Mouse (Mus musculus) embryonic facial prominence, embryonic 11.5 days (tissue): ENCODE measurements around the gene Igfbp7. TPM values are rescaled to one million over a fixed set of nuclear protein-coding genes. Genes with fewer than 3 reads are reported as not detected.

Experiments used
- ATAC-seq: fragments of 200-750 bp; cut with Nextera tagmentation; replicated peaks from 2 replicates; pipeline ENCODE4 v1.8.0; 2017; ENCODE audit warnings: low read depth; ENCODE audit not compliant: insufficient number of reproducible peaks, low FRiP score, low TSS enrichment
- DNase-seq: peaks from one replicate; pipeline ENCODE4 v3.0.0-alpha.2; 2015; ENCODE audit warnings: low spot score
- H3K27ac ChIP-seq: fragments of 300-500 bp; sonication (generic); replicated peaks from 2 replicates; pipeline ENCODE4 v1.5.1; 2014; ENCODE audit warnings: mild to moderate bottlenecking, low read depth, low read length, control low read depth
- H3K27me3 ChIP-seq: fragments of 300-500 bp; sonication (generic); 2 replicates; pipeline ENCODE4 v1.6.1; 2014; ENCODE audit warnings: mild to moderate bottlenecking, low read length, moderate library complexity, mixed read lengths; ENCODE audit not compliant: control insufficient read depth, insufficient read depth
- H3K36me3 ChIP-seq: fragments of 300-500 bp; sonication (generic); replicated peaks from 2 replicates; pipeline ENCODE4 v1.6.1; 2014; ENCODE audit warnings: low read depth, mild to moderate bottlenecking, low read length, moderate library complexity, mixed read lengths; ENCODE audit not compliant: control insufficient read depth, insufficient read depth
- H3K4me1 ChIP-seq: fragments of 300-500 bp; sonication (generic); 2 replicates; pipeline ENCODE4 v1.6.1; 2014; ENCODE audit warnings: low read length, mixed read lengths; ENCODE audit not compliant: control insufficient read depth, insufficient read depth
- H3K4me2 ChIP-seq: fragments of 300-500 bp; sonication (generic); 2 replicates; pipeline ENCODE4 v1.6.1; 2014; ENCODE audit warnings: low read depth, mild to moderate bottlenecking, control low read depth, low read length, moderate library complexity
- H3K4me3 ChIP-seq: fragments of 300-500 bp; sonication (generic); 2 replicates; pipeline ENCODE4 v1.5.1; 2014; ENCODE audit warnings: low read depth, low read length, control low read depth
- H3K9ac ChIP-seq: fragments of 300-500 bp; sonication (generic); replicated peaks from 2 replicates; pipeline ENCODE4 v1.6.1; 2014; ENCODE audit warnings: mild to moderate bottlenecking, control low read depth, low read length
- H3K9me3 ChIP-seq: fragments of 300-500 bp; sonication (generic); replicated peaks from 2 replicates; pipeline ENCODE4 v1.6.1; 2016; ENCODE audit warnings: mild to moderate bottlenecking, low read length, inconsistent platforms, mixed read lengths; ENCODE audit not compliant: control insufficient read depth
- WGBS: fragments of 180-500 bp; shearing (Covaris S2); extraction: QIAGEN DNeasy Blood & Tissue Kit; methylation state at CpG from one replicate; pipeline ENCODE4 v1.1.7; 2014; 5-methylcytosine and 5-hydroxymethylcytosine counted together
- polyA plus RNA-seq: library from polyadenylated mRNA; unstranded; fragments of >200 nt; fragmentation: Nextera tagmentation; extraction: Ambion mirVana; gene quantifications from 2 replicates; pipeline ENCODE4 v1.2.1, GENCODE M21; 2014

Gene Igfbp7
- polyA plus RNA-seq, 1 experiment from 2014 or later = 12.2 TPM

DNA sequence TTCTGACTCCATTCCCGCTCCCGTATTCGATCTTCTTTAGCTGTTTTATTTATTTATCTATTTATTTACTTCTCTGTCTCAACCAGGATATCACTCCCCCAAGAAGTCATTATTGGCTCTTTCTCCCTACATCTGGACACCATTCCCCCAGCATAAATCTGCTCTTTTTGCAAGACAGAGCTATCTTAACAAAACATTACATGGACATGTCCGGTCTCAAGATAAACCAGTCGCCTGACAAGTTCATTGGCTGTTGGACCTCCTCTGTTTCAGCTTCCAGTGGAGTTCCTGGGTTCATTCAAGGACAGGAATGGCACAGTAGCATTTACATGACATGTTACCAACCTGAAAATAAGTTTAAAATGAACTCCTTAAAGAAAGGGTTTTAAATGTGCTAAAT lies 4.9 kb downstream of the Igfbp7 start:
- Histone ChIP-seq H3K4me2 (no peak overlapping the region), H3K27me3 (peaks cover 8% of the 10 kb centered on the region; the same call in 1 of the 2 replicates), H3K9ac (no peak overlapping the region), H3K4me1 (no peaks in the 10 kb centered on the region), H3K4me3 (no peak overlapping the region), H3K36me3 (no peaks in the 10 kb centered on the region), H3K27ac (no peak overlapping the region), H3K9me3 (no peaks in the 10 kb centered on the region; the same call in 1 of the 2 replicates)
- DNase-seq (no peak), ATAC-seq (no peak)
- 87% methylated on average over 5 of the region's 5 CpGs for WGBS

DNA sequence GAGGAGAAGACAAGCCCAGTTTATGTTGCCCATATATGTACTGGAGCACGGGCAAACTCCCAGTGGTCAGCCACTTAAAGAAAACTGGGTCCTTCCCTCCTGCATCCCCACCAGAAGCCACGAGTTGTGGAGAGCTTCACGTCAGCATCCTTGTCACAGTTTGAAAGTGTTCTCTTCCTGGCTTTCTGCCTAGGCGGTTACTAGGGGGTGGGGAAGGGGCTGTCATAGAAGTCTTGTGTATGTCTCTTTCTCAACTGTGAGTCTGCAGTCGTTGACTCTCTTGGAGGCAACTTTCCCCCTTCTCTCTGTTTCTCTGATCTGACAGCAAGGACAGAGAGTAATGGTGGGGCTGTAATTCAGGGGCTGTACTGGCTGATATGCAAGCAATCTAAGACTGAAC lies 5.7 kb downstream of the Igfbp7 start:
- Histone ChIP-seq H3K4me1 (no peaks in the 10 kb centered on the region), H3K4me3 (no peak overlapping the region), H3K4me2 (no peak overlapping the region), H3K27ac (no peak overlapping the region), H3K36me3 (no peaks in the 10 kb centered on the region), H3K9ac (no peak overlapping the region), H3K9me3 (no peaks in the 10 kb centered on the region; the same call in 1 of the 2 replicates), H3K27me3 (peaks cover 4% of the 10 kb centered on the region; the same call in 1 of the 2 replicates)
- WGBS = 63% methylated on average over 5 of the region's 5 CpGs
- DNase-seq (no peak), ATAC-seq (no peak)

DNA sequence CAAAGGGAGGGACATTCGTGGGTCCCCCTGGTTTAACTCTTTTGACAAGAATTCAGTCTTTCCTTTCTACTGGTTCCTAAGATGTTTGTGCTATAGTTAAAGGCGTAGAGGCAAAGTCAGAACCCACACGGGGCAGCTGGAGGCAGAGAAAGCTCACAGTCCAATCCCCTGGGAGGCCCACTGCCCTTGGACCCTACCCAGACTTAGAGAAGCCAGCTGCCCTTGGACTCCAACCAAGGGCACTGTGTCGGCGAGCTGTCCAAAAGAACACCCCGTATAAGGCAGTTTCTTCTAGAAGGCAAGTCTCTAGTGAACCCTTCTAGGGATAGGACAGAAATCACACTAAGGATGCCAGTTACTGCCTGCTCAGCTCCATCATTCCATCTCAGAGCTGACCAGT lies 7.0 kb downstream of the Igfbp7 start:
- 79% methylated on average over 6 of the region's 6 CpGs for WGBS
- H3K4me1 ChIP-seq = no peaks in the 10 kb centered on the region
- H3K4me3 ChIP-seq = no peak overlapping the region
- no peak overlapping the region for H3K4me2 ChIP-seq
- DNase-seq (no peak), ATAC-seq (no peak)
- no peaks in the 10 kb centered on the region; the same call in 1 of the 2 replicates for H3K9me3 ChIP-seq
- no peak overlapping the region for H3K9ac ChIP-seq
- H3K27ac ChIP-seq = no peak overlapping the region
- no peaks in the 10 kb centered on the region; the same call in 1 of the 2 replicates for H3K27me3 ChIP-seq
- no peaks in the 10 kb centered on the region for H3K36me3 ChIP-seq

DNA sequence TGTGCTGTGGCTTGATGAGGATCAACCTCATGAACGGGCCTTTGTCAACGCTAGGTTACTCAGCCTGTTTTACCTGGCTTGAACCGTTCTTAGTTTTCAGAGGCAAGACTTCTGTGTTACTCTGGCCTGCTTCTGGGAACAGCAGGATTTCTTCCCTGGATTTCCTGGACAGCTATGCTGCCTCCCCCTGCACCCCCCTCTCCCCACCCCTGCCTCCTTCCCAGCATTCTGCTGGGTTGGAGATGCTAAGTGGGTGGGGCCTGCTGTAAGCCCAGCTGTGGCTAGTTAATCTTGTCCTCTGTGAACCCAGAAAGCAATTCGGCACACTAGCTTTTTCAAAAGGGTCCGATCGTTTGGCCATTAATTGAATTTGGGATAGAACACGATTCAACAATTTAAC lies 7.7 kb downstream of the Igfbp7 start:
- DNase-seq = peak; percentile 58
- Histone ChIP-seq H3K9ac (no peak overlapping the region), H3K4me1 (no peaks in the 10 kb centered on the region), H3K4me3 (no peak overlapping the region), H3K27ac (no peak overlapping the region), H3K36me3 (no peaks in the 10 kb centered on the region), H3K4me2 (no peak overlapping the region), H3K9me3 (no peaks in the 10 kb centered on the region), H3K27me3 (no peaks in the 10 kb centered on the region)
- WGBS = 66% methylated on average over 7 of the region's 7 CpGs
- ATAC-seq = 0 out of 2 replicates have a peak, but pooled peaks have one; percentile 49

DNA sequence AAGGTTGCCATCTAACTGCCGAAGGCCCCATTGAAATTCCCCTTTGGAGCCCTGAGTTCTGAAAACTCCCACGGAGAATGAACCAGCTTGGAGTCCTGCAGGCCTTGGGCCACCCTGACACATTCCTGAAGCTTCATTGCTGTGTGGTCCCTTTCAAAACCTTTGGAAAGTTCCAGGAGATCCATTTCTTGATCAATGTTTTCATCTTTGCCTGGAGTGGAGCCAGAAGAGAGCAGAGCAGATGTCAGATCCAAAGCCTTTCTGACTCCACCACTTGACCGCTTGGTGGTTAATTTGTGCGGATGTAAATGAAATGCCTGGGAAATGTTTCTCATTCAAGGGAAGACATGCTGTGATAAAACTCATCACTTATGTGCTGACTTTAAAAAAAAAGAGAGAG lies 8.8 kb downstream of the Igfbp7 start:
- Histone ChIP-seq H3K4me1 (no peaks in the 10 kb centered on the region), H3K27me3 (no peaks in the 10 kb centered on the region), H3K4me2 (no peak overlapping the region), H3K4me3 (no peak overlapping the region), H3K9ac (no peak overlapping the region), H3K27ac (no peak overlapping the region), H3K36me3 (no peaks in the 10 kb centered on the region), H3K9me3 (no peaks in the 10 kb centered on the region)
- DNase-seq (no peak), ATAC-seq (no peak)
- WGBS = 78% methylated on average over 4 of the region's 4 CpGs

DNA sequence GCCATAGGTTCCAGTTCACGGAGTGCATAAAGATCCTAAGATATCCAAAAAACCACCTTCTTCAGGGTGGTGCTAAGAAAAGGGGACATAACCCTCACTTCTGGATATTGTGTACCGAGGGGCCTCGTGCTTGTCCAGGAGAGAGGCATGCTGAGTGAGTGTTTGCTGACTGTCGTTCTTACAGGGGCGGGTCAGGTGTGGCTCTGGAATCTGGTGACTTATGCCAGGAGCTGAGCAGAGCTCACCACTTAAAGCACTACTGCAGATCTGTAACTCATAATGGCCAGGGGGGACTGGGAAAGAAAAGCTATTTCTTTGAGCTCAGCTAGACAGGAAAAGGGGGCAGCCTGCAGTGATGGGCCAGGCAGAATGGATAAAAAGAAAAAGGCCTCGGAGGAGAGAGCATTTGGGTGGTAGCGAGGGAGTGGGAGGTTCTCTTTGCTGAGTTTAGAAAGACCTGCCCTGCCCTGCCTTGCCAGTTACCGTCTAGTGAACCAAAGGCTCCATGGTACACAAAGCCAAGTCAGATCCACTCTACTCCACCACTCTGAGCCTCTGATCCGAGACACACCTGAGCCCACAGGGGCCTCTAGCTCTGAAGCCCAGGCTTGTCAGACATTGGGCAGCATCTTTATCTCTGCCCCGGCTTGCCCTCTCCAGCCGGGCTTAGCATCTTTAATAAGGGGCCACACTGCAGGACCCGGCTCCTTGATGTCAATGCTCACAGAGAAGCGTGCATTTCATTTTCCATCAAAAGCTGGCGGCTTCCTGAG lies 9.4 kb downstream of the Igfbp7 start:
- Histone ChIP-seq H3K9me3 (no peaks in the 10 kb centered on the region), H3K4me3 (no peak overlapping the region), H3K4me1 (no peaks in the 10 kb centered on the region), H3K4me2 (no peak overlapping the region), H3K9ac (no peak overlapping the region), H3K27ac (no peak overlapping the region), H3K36me3 (no peaks in the 10 kb centered on the region), H3K27me3 (no peaks in the 10 kb centered on the region)
- ATAC-seq (no peak), DNase-seq (no peak)
- 71% methylated on average over 14 of the region's 14 CpGs for WGBS

DNA sequence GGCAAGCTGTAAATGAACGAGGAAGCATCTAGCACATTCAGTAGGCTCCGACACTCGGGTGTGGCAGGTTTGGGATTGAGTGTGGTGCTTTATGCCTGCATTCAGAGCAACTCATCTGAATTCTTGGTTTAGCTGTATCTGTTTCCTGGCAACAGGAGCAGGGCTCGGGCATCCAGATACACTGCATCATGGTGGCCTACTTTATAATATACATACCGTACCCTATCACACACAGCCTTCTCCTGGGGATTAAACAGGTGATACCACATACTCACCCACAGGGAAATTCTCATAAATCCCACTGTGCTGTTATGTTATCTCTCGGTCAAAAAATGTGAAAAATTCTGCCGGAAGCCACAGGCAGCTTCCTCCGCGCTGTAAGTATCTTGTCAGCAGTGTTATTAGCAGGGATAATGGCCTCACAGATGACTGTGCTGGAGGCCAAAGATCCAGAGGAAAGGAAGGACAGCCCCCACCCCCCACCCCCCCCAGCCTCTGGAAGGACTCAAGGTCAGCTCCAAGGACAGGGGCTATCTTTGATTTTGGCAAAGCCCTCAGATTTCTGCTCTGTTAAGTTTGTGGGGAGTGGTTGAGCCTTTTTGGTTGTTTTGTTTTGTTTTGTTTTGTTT lies 13.7 kb downstream of the Igfbp7 start:
- Histone ChIP-seq H3K36me3 (no peaks in the 10 kb centered on the region), H3K27me3 (no peaks in the 10 kb centered on the region), H3K4me1 (no peaks in the 10 kb centered on the region), H3K9me3 (no peaks in the 10 kb centered on the region), H3K4me3 (no peak overlapping the region), H3K4me2 (no peak overlapping the region), H3K27ac (no peak overlapping the region), H3K9ac (no peak overlapping the region)
- DNase-seq (no peak), ATAC-seq (no peak)
- 70% methylated on average over 9 of the region's 9 CpGs for WGBS

DNA sequence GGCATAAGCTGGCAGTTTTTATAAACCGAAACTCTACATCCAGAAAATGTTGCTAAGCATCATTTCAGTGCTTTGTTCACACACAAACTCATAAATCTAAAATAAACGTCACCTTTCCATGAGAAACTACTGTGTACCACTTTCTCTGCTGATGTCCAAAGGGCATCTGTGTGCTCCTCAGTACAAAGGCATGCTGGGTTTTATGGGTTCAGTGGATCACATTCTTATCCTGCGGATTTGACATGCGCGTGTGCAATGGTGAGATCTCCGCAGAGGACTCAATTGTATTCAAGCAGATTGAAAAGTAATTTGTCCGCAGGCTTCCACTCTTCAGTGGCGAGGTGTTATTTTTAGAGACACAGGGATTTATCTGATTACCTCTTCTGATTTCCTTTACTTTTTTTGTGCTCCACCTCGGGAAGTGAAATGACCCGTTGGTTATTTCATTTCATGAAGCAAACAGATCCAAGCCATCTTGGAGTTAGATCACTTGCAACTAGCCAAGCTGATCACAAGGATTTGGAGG lies 14.7 kb downstream of the Igfbp7 start:
- Histone ChIP-seq H3K4me2 (no peak overlapping the region), H3K27ac (no peak overlapping the region), H3K4me1 (no peaks in the 10 kb centered on the region), H3K4me3 (no peak overlapping the region), H3K9me3 (no peaks in the 10 kb centered on the region), H3K27me3 (no peaks in the 10 kb centered on the region), H3K9ac (no peak overlapping the region), H3K36me3 (no peaks in the 10 kb centered on the region)
- 92% methylated on average over 10 of the region's 10 CpGs for WGBS
- no peak for DNase-seq
- no peak for ATAC-seq
